In the genomic region with DNA sequence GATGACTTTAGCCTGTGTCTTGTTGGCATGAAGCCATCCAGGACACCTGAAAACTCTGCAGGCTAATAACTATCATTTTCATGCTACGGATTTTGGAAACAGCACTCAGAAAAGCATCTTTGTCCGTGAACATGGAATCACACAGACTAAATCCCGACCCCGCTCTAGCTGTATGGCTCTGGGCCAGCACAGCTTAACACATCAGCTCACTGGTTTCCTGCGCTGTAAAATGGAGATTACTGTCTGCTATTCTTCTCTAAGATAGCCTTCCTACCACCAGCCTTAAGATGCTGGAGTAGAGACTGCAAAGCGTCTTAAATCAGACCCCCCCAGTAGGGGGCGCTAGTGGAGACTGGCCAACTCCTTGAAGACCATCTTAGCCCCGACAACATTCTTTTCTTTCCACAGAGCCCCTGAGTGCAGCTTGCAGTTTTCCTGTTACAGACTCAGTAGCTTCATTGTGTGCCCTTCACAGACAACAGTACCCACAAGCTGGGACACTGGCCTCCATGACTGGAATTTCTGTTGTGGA, we compare ENCODE assay signal across 11 mouse cellular contexts.
DNase-seq lines count a peak whose midpoint lies in the region; ATAC-seq and TF ChIP-seq lines count a peak whose summit lies in the region.
"Had no signal": no experiment of that assay in that cellular context is flagged by ENCODE, and none has a peak within 500 bp of the region (broad histone marks: within the 10 kb centered on the region; RNA-seq: fewer than 3 reads in every experiment).

No protein-coding gene starts in this region.

- H3K27ac ChIP-seq in cerebellum, adult 2 months (ENCODE audit: insufficient read depth, low read length), result no peak overlapping the region
- no peak overlapping the region for H3K27ac ChIP-seq in kidney, postnatal 0 days
- H3K27ac ChIP-seq in kidney, embryonic 16.5 days (ENCODE audit: low read length), result no peak overlapping the region
- no peak overlapping the region for H3K27ac ChIP-seq in liver, adult 2 months (replicated peaks; ENCODE audit: insufficient read depth, low read depth, low read length)
- H3K27ac ChIP-seq: forebrain, embryonic 12.5 days; hindbrain, embryonic 13.5 days had no signal

- no peaks in the 10 kb centered on the region for H3K36me3 ChIP-seq in kidney, postnatal 0 days (ENCODE audit: insufficient read depth, low read length)
- H3K36me3 ChIP-seq in kidney, embryonic 16.5 days (ENCODE audit: insufficient read depth, low read length), result no peaks in the 10 kb centered on the region
- H3K36me3 ChIP-seq in liver, adult 2 months (ENCODE audit: control insufficient read depth, insufficient read depth, low read length), result no peaks in the 10 kb centered on the region
- H3K36me3 ChIP-seq: forebrain, embryonic 12.5 days; hindbrain, embryonic 13.5 days had no signal

- TF ChIP-seq POLR2A in cerebellum, adult 2 months (IDR thresholded peaks at IDR 0.05; ENCODE audit: borderline replicate concordance, insufficient read depth, low read length), result no peak
- TF ChIP-seq POLR2A in liver, adult 2 months (IDR thresholded peaks at IDR 0.05; ENCODE audit: extremely low read depth, insufficient read depth, low read length), result no peak

- peak; percentile 16; the same call in 1 of the 2 replicates for TF ChIP-seq CTCF in cerebellum, adult 2 months (IDR thresholded peaks at IDR 0.05; ENCODE audit: borderline replicate concordance, insufficient read depth, low read depth, low read length)
- TF ChIP-seq CTCF in kidney, postnatal 0 days (IDR thresholded peaks at IDR 0.05; ENCODE audit: low read depth), result peak; percentile 38
- peak; percentile 35; the same call in 1 of the 2 replicates for TF ChIP-seq CTCF in liver, adult 2 months (IDR thresholded peaks at IDR 0.05; ENCODE audit: low read depth, low read length)

- peak in 1 of 2 experiments; percentile 16 for DNase-seq in cerebellum, adult 2 months
- DNase-seq in cerebellum, adult 8-10 months, result no peak
- no peak for DNase-seq in kidney, postnatal 0 days (ENCODE audit: low spot score)
- peak; percentile 39 to 47 for DNase-seq in B cell, adult 2 months
- no peak for DNase-seq in liver, adult 2 months (ENCODE audit: extremely low read depth, low read depth, low spot score)
- no peak for DNase-seq in frontal cortex, postnatal 25 days (ENCODE audit: low spot score in 2 of 2)
- no peak for DNase-seq in gastrocnemius, postnatal 36 days

- H3K9me3 ChIP-seq in kidney, postnatal 0 days (replicated peaks; ENCODE audit: low read length), result no peaks in the 10 kb centered on the region
- H3K9me3 ChIP-seq in kidney, embryonic 16.5 days (ENCODE audit: low read length), result no peaks in the 10 kb centered on the region
- H3K9me3 ChIP-seq: forebrain, embryonic 12.5 days; hindbrain, embryonic 13.5 days had no signal

- no peak for ATAC-seq in kidney, postnatal 0 days (replicated peaks; ENCODE audit: low FRiP score, low read depth)
- no peak for ATAC-seq in kidney, embryonic 16.5 days (ENCODE audit: low FRiP score, low TSS enrichment)
- ATAC-seq: activated CD4-positive, CD25-positive, alpha-beta regulatory T cell, adult 4 months had no signal

- H3K4me1 ChIP-seq in cerebellum, adult 2 months (ENCODE audit: control insufficient read depth, insufficient read depth, low read length), result no peaks in the 10 kb centered on the region
- H3K4me1 ChIP-seq in kidney, postnatal 0 days (replicated peaks; ENCODE audit: insufficient read depth, low read length), result no peaks in the 10 kb centered on the region
- no peaks in the 10 kb centered on the region for H3K4me1 ChIP-seq in kidney, embryonic 16.5 days (ENCODE audit: insufficient read depth, low read length)
- H3K4me1 ChIP-seq in liver, adult 2 months (ENCODE audit: control insufficient read depth, insufficient read depth, low read length), result no peaks in the 10 kb centered on the region
- H3K4me1 ChIP-seq: hindbrain, embryonic 13.5 days had no signal

- no peaks in the 10 kb centered on the region for H3K27me3 ChIP-seq in cerebellum, adult 2 months (ENCODE audit: control insufficient read depth, insufficient read depth, low read length)
- H3K27me3 ChIP-seq in kidney, postnatal 0 days (ENCODE audit: insufficient read depth, low read length), result no peaks in the 10 kb centered on the region
- H3K27me3 ChIP-seq in kidney, embryonic 16.5 days (ENCODE audit: insufficient read depth, low read length), result no peaks in the 10 kb centered on the region
- H3K27me3 ChIP-seq in liver, adult 2 months (ENCODE audit: control insufficient read depth, insufficient read depth, low read length), result no peaks in the 10 kb centered on the region
- H3K27me3 ChIP-seq: hindbrain, embryonic 13.5 days had no signal

- no peak overlapping the region for H3K4me3 ChIP-seq in cerebellum, adult 2 months (replicated peaks; ENCODE audit: insufficient read depth, low read depth, low read length)
- H3K4me3 ChIP-seq in kidney, postnatal 0 days (replicated peaks; ENCODE audit: low read depth, low read length), result no peak overlapping the region
- H3K4me3 ChIP-seq in kidney, embryonic 16.5 days (ENCODE audit: low read length), result no peak overlapping the region
- no peak overlapping the region for H3K4me3 ChIP-seq in liver, adult 2 months (ENCODE audit: insufficient read depth, low read depth, low read length)
- H3K4me3 ChIP-seq: forebrain, embryonic 12.5 days; hindbrain, embryonic 13.5 days had no signal

- 59% methylated on average over 8 of the region's 8 CpGs for WGBS in cerebellum, adult 2 months
- WGBS in kidney, postnatal 0 days, result 78% methylated on average over 8 of the region's 8 CpGs
- 81% methylated on average over 8 of the region's 8 CpGs for WGBS in kidney, embryonic 16.5 days
- WGBS in liver, adult 2 months, result 71% methylated on average over 8 of the region's 8 CpGs

- intact Hi-C loops in gastrocnemius, postnatal 36 days (cut with DNase I), result no loop called here

- no peak overlapping the region for H3K4me2 ChIP-seq in kidney, postnatal 0 days (ENCODE audit: low read length)
- H3K4me2 ChIP-seq in kidney, embryonic 16.5 days (replicated peaks; ENCODE audit: low read depth, low read length), result no peak overlapping the region
- H3K4me2 ChIP-seq: forebrain, embryonic 12.5 days; hindbrain, embryonic 13.5 days had no signal

- no peaks in the 10 kb centered on the region for H3K79me2 ChIP-seq in liver, adult 2 months (ENCODE audit: control insufficient read depth, insufficient read depth, low read length)

- no peak overlapping the region for H3K9ac ChIP-seq in kidney, postnatal 0 days (ENCODE audit: low read depth, low read length)
- no peak overlapping the region for H3K9ac ChIP-seq in kidney, embryonic 16.5 days (replicated peaks; ENCODE audit: low read length)
- H3K9ac ChIP-seq in liver, adult 2 months (ENCODE audit: low read depth, low read length), result no peak overlapping the region
- H3K9ac ChIP-seq: forebrain, embryonic 12.5 days; hindbrain, embryonic 13.5 days had no signal

Comparison
In these comparisons a context has a peak if more than half of its experiments do, and no peak if none do; other contexts are left out.
1. DNase-seq: peak in B cell, adult 2 months (2 of 2); none in cerebellum, adult 8-10 months (single experiment), kidney, postnatal 0 days (single experiment), liver, adult 2 months (single experiment), frontal cortex, postnatal 25 days (0 of 2) and gastrocnemius, postnatal 36 days (0 of 2).
2. Peak in every context shown above with its lines, with median percentiles within 50 percentile points of each other: CTCF ChIP-seq.